Mouse (Mus musculus) stomach, embryonic 16.5 days (tissue): ENCODE measurements at regions not wholly inside any gene's neighbourhood (a gene's known extent, or its start where the extent isn't known, plus 50 kb on each side); places are given as distances from the start of the nearest gene placed in this dataset.
A peak's percentile ranks its signal among the peaks of the same experiment; 100 is the strongest.

ENCODE experiments used
- ATAC-seq: fragments of 200-750 bp; cut with Nextera tagmentation; 2 replicates; pipeline ENCODE4 v1.8.0; 2017; ENCODE audit warnings: moderate number of reproducible peaks, moderate TSS enrichment; ENCODE audit not compliant: insufficient read depth, low FRiP score
- H3K27ac ChIP-seq: fragments of 300-500 bp; sonication (generic); 2 replicates; pipeline ENCODE4 v1.5.1; 2014; ENCODE audit warnings: low read length
- H3K27me3 ChIP-seq: fragments of 300-500 bp; sonication (generic); 2 replicates; pipeline ENCODE4 v1.6.1; 2014; ENCODE audit warnings: low read length, control low read depth, mixed read lengths; ENCODE audit not compliant: control insufficient read depth, insufficient read depth
- H3K36me3 ChIP-seq: fragments of 300-500 bp; sonication (generic); 2 replicates; pipeline ENCODE4 v1.6.1; 2014; ENCODE audit warnings: low read length; ENCODE audit not compliant: control insufficient read depth, insufficient read depth
- H3K4me1 ChIP-seq: fragments of 300-500 bp; sonication (generic); 2 replicates; pipeline ENCODE4 v1.6.1; 2014; ENCODE audit warnings: low read length, control low read depth, mixed read lengths; ENCODE audit not compliant: control insufficient read depth, insufficient read depth
- H3K4me2 ChIP-seq: fragments of 300-500 bp; sonication (generic); 2 replicates; pipeline ENCODE4 v1.6.1; 2014; ENCODE audit warnings: low read depth, low read length, mixed read lengths
- H3K4me3 ChIP-seq: fragments of 300-500 bp; sonication (generic); replicated peaks from 2 replicates; pipeline ENCODE4 v1.5.1; 2014; ENCODE audit warnings: mild to moderate bottlenecking, low read length
- H3K9ac ChIP-seq: fragments of 300-500 bp; sonication (generic); 2 replicates; pipeline ENCODE4 v1.6.1; 2014; ENCODE audit warnings: low read length
- H3K9me3 ChIP-seq: fragments of 300-500 bp; sonication (generic); replicated peaks from 2 replicates; pipeline ENCODE4 v1.6.1; 2016; ENCODE audit warnings: low read length, control low read depth; ENCODE audit not compliant: control insufficient read depth
- WGBS: fragments of 180-500 bp; shearing (Covaris S2); extraction: QIAGEN DNeasy Blood & Tissue Kit; methylation state at CpG from one replicate; pipeline ENCODE4 v1.1.7; 2014; 5-methylcytosine and 5-hydroxymethylcytosine counted together

- H3K4me2 ChIP-seq = no peak overlapping the region
- no peaks in the 10 kb centered on the region for H3K4me1 ChIP-seq
- H3K27ac ChIP-seq = no peak overlapping the region
- no peaks in the 10 kb centered on the region for H3K9me3 ChIP-seq
- no peak for ATAC-seq
- 91% methylated on average over 4 of the region's 4 CpGs for WGBS
- H3K27me3 ChIP-seq = no peaks in the 10 kb centered on the region
- no peak overlapping the region for H3K4me3 ChIP-seq
- H3K36me3 ChIP-seq = no peaks in the 10 kb centered on the region
- no peak overlapping the region for H3K9ac ChIP-seq
These were observed 79.3 kb upstream of the Zeb2 start for GRCm38 (mm10) chr2:45196511-45196910.

DNA sequence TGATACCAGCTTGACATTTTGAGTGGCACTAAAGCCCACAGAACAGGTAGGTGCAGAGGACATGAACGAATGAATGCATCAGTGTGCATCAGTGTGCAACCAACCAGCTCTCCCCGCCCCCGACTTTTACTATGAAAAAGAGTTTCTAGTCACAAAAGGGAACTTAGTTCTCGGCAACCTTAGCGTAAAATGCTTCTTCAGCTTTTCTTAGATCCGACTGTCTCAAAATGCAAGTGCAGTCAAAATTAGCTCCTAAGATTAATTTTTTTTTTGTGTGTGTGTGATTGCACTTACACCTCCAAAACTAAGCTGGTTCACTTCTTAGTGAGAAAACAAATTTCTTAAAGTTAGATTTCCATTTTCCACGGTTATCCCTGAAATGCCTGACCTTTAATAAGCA, 77.1 kb upstream of the Zeb2 start:
- H3K36me3 ChIP-seq = no peaks in the 10 kb centered on the region
- no peak overlapping the region for H3K9ac ChIP-seq
- H3K4me1 ChIP-seq = no peaks in the 10 kb centered on the region
- H3K4me2 ChIP-seq = no peak overlapping the region
- no peaks in the 10 kb centered on the region for H3K27me3 ChIP-seq
- 85% methylated on average over 7 of the region's 7 CpGs for WGBS
- H3K4me3 ChIP-seq = no peak overlapping the region
- H3K9me3 ChIP-seq = no peaks in the 10 kb centered on the region
- ATAC-seq = no peak
- no peak overlapping the region for H3K27ac ChIP-seq

- Histone ChIP-seq H3K4me2 (peak overlapping the region; percentile 55; the same call in 1 of the 2 replicates), H3K9me3 (no peaks in the 10 kb centered on the region), H3K36me3 (no peaks in the 10 kb centered on the region), H3K9ac (no peak overlapping the region), H3K4me1 (0 out of 2 replicates have a peak, but pooled peaks cover 3% of the 10 kb centered on the region), H3K27me3 (no peaks in the 10 kb centered on the region), H3K27ac (no peak overlapping the region), H3K4me3 (no peak overlapping the region)
- no peak for ATAC-seq
These were observed 68.4 kb upstream of the Zeb2 start for GRCm38 (mm10) chr2:45185621-45185999.

DNA sequence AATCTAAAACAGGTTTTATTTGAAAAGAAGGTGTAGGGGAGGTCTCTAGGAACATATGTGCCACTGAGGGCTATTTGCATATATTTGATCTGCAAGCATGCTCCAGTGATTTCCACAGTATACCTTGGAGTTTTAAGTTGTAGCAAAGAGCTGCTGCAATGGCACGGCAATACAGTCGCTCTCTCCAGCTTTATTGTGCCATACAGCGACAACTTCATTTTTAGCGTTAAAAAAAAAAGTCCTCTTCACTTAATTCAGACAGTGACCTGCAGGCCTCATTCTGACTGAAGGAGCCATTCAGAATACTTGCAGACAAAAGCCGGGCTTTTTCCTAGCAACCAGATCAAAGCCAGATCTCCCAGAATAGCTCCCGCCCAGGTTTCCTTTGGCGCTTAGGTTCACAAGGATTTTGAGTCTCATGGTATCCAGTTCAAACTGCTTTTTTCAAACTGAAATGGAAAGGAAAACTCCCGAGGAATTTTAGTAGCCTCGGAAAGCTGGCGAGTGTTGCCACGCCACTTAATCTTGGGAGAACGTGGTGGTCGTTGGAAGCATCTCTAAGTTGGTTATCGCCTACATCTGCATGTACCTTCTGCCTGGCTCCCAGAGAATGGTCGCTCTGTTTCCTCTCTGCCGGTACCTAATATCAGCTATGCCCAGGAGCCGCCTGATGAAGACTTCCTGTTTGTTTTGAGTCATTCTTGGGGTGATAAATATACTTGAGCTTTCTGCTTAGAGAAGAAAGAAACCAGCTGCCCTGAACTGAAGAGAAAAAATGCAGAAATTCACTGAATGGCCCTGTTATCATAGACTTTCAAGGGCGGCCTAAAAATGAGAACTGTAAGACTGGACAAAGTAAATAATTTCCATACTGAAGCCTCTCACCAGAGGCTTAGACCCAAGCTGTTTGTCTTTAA, 67.8 kb upstream of the Zeb2 start:
- Histone ChIP-seq H3K27ac (peak overlapping the region; percentile 34), H3K4me3 (peak overlapping the region; percentile 26)

DNA sequence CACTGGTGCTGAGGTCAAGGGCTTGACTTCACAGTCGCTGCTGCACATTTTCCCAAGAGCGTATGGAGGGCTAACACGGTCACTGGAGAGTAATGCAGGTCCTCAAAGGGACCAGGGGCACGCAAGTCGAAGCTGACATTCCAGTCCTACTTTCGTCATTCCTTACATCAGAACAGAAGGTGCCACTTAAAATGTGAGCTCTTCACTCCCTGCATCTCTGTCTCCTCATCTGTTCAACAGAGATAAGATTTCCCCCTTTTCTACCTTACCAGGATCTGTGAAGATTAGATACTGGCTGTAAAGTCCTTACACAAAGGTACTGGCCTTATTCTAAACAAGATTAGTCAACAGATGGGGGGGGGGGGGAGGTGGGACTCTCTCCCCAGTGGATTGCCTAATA, 67.0 kb upstream of the Zeb2 start:
- Histone ChIP-seq H3K27me3 (no peaks in the 10 kb centered on the region), H3K4me1 (0 out of 2 replicates have a peak, but pooled peaks cover 3% of the 10 kb centered on the region), H3K4me2 (no peak overlapping the region), H3K9me3 (no peaks in the 10 kb centered on the region), H3K9ac (no peak overlapping the region), H3K4me3 (no peak overlapping the region), H3K36me3 (no peaks in the 10 kb centered on the region), H3K27ac (no peak overlapping the region)
- 57% methylated on average over 6 of the region's 6 CpGs for WGBS
- ATAC-seq = no peak

More for the DNA sequence above, 67.8 kb upstream of the Zeb2 start:
- Histone ChIP-seq H3K4me2 (peak overlapping the region; percentile 55), H3K4me1 (0 out of 2 replicates have a peak, but pooled peaks cover 3% of the 10 kb centered on the region), H3K9me3 (no peaks in the 10 kb centered on the region), H3K27me3 (no peaks in the 10 kb centered on the region), H3K9ac (peak overlapping the region; percentile 4; the same call in 1 of the 2 replicates), H3K36me3 (no peaks in the 10 kb centered on the region)
- 11% methylated on average over 18 of the region's 18 CpGs for WGBS
- ATAC-seq = peak; percentile 33; the same call in 1 of the 2 replicates

GRCm38 (mm10) chr2:45182876-45183275, 65.7 kb upstream of the Zeb2 start:
- H3K4me1 ChIP-seq = 0 out of 2 replicates have a peak, but pooled peaks cover 3% of the 10 kb centered on the region
- H3K4me3 ChIP-seq = no peak overlapping the region
- WGBS = 83% methylated on average over 1 of the region's 1 CpGs
- H3K9me3 ChIP-seq = no peaks in the 10 kb centered on the region
- no peak for ATAC-seq
- no peaks in the 10 kb centered on the region for H3K36me3 ChIP-seq
- H3K9ac ChIP-seq = no peak overlapping the region
- H3K4me2 ChIP-seq = no peak overlapping the region
- no peaks in the 10 kb centered on the region for H3K27me3 ChIP-seq
- no peak overlapping the region for H3K27ac ChIP-seq

GRCm38 (mm10) chr2:45181552-45181951, 64.4 kb upstream of the Zeb2 start:
- H3K4me3 ChIP-seq = no peak overlapping the region
- H3K9me3 ChIP-seq = no peaks in the 10 kb centered on the region
- H3K4me1 ChIP-seq = 0 out of 2 replicates have a peak, but pooled peaks cover 3% of the 10 kb centered on the region
- no peak for ATAC-seq
- H3K36me3 ChIP-seq = no peaks in the 10 kb centered on the region
- H3K27me3 ChIP-seq = no peaks in the 10 kb centered on the region
- H3K4me2 ChIP-seq = no peak overlapping the region
- no peak overlapping the region for H3K9ac ChIP-seq
- 74% methylated on average over 7 of the region's 7 CpGs for WGBS
- H3K27ac ChIP-seq = no peak overlapping the region

- Histone ChIP-seq H3K27ac (no peak overlapping the region), H3K4me3 (no peak overlapping the region), H3K36me3 (no peaks in the 10 kb centered on the region), H3K9ac (no peak overlapping the region), H3K27me3 (no peaks in the 10 kb centered on the region), H3K4me2 (no peak overlapping the region), H3K4me1 (no peaks in the 10 kb centered on the region), H3K9me3 (0 out of 2 replicates have a peak, but pooled peaks cover 4% of the 10 kb centered on the region)
- ATAC-seq = no peak
- WGBS = 100% methylated on average over 1 of the region's 1 CpGs
These were observed 61.8 kb upstream of the Zeb2 start for GRCm38 (mm10) chr2:45178849-45179453.

- Histone ChIP-seq H3K27ac (no peak overlapping the region), H3K36me3 (no peaks in the 10 kb centered on the region), H3K27me3 (no peaks in the 10 kb centered on the region), H3K4me2 (no peak overlapping the region), H3K9me3 (0 out of 2 replicates have a peak, but pooled peaks cover 4% of the 10 kb centered on the region), H3K4me1 (peaks cover 3% of the 10 kb centered on the region; the same call in 1 of the 2 replicates), H3K4me3 (no peak overlapping the region), H3K9ac (no peak overlapping the region)
- WGBS = 84% methylated on average over 8 of the region's 8 CpGs
- no peak for ATAC-seq
These were observed 55.2 kb upstream of the Zeb2 start for GRCm38 (mm10) chr2:45172382-45172781.
